Mouse (Mus musculus): ENCODE measurements around the gene Mgp. TPM values are rescaled to one million over a fixed set of nuclear protein-coding genes. Genes with fewer than 3 reads are reported as not detected.
A peak's percentile ranks its signal among the peaks of the same experiment; 100 is the strongest.

Mgp gene
- polyA plus RNA-seq, 1 experiment: 93.7 TPM

- H3K27ac ChIP-seq (ENCODE audit: insufficient read depth, low read length): no peak overlapping the region
- no peak overlapping the region for H3K4me3 ChIP-seq (replicated peaks; ENCODE audit: insufficient read depth, low read depth, low read length)
- TF ChIP-seq CTCF (IDR thresholded peaks at IDR 0.05; ENCODE audit: borderline replicate concordance, insufficient read depth, low read depth, low read length) (no peak), POLR2A (IDR thresholded peaks at IDR 0.05; ENCODE audit: borderline replicate concordance, insufficient read depth, low read length) (no peak)
- no peaks in the 10 kb centered on the region for H3K27me3 ChIP-seq (ENCODE audit: control insufficient read depth, insufficient read depth, low read length)
- 15% methylated on average over 8 of the region's 8 CpGs for WGBS
- no peaks in the 10 kb centered on the region for H3K4me1 ChIP-seq (ENCODE audit: control insufficient read depth, insufficient read depth, low read length)
- no peak for DNase-seq
Observed at GRCm38 (mm10) chr6:136874599-136874998, 1.0 kb downstream of the Mgp start.

GRCm38 (mm10) chr6:136868921-136869320 lies 6.7 kb downstream of the Mgp start:
- 79% methylated on average over 5 of the region's 5 CpGs for WGBS

DNA sequence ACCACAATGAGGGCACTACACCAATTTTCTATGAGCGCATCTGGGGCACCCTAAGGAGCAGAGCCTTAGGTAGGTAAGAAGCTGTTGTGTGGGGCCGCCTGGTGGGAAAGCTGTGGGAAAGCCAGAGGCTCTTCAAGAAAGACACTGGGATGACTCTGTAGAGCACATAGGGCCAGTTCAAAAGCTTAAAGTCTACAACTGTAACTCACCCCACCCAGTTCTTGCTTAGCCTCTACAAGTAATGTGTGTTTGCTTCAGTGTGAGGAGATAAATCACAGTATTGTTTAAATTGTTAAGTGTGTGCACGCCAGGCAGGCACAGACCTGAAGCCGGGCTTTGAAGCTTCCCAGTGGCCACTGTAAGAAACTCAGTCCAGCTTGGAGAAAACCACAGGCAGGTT lies 9.5 kb downstream of the Mgp start:
- TF ChIP-seq CTCF (IDR thresholded peaks at IDR 0.05; ENCODE audit: borderline replicate concordance, insufficient read depth, low read depth, low read length): no peak
- TF ChIP-seq POLR2A (IDR thresholded peaks at IDR 0.05; ENCODE audit: borderline replicate concordance, insufficient read depth, low read length): no peak
- Histone ChIP-seq H3K27me3 (ENCODE audit: control insufficient read depth, insufficient read depth, low read length) (no peaks in the 10 kb centered on the region), H3K4me1 (ENCODE audit: control insufficient read depth, insufficient read depth, low read length) (no peaks in the 10 kb centered on the region), H3K4me3 (replicated peaks; ENCODE audit: insufficient read depth, low read depth, low read length) (no peak overlapping the region), H3K27ac (ENCODE audit: insufficient read depth, low read length) (no peak overlapping the region)
- DNase-seq: no peak
- 89% methylated on average over 4 of the region's 4 CpGs for WGBS

More at GRCm38 (mm10) chr6:136868921-136869320, 6.7 kb downstream of the Mgp start:
- no peak overlapping the region for H3K27ac ChIP-seq (ENCODE audit: insufficient read depth, low read length)
- H3K27me3 ChIP-seq (ENCODE audit: control insufficient read depth, insufficient read depth, low read length): no peaks in the 10 kb centered on the region
- H3K4me1 ChIP-seq (ENCODE audit: control insufficient read depth, insufficient read depth, low read length): no peaks in the 10 kb centered on the region
- H3K4me3 ChIP-seq (replicated peaks; ENCODE audit: insufficient read depth, low read depth, low read length): no peak overlapping the region
- no peak for DNase-seq
- TF ChIP-seq POLR2A (IDR thresholded peaks at IDR 0.05; ENCODE audit: borderline replicate concordance, insufficient read depth, low read length) (no peak), CTCF (IDR thresholded peaks at IDR 0.05; ENCODE audit: borderline replicate concordance, insufficient read depth, low read depth, low read length) (no peak)

- H3K27me3 ChIP-seq (ENCODE audit: control insufficient read depth, insufficient read depth, low read length): no peaks in the 10 kb centered on the region
- DNase-seq: no peak
- H3K4me1 ChIP-seq (ENCODE audit: control insufficient read depth, insufficient read depth, low read length): no peaks in the 10 kb centered on the region
- H3K4me3 ChIP-seq (replicated peaks; ENCODE audit: insufficient read depth, low read depth, low read length): no peak overlapping the region
- WGBS: 93% methylated on average over 5 of the region's 5 CpGs
- TF ChIP-seq POLR2A (IDR thresholded peaks at IDR 0.05; ENCODE audit: borderline replicate concordance, insufficient read depth, low read length) (no peak), CTCF (IDR thresholded peaks at IDR 0.05; ENCODE audit: borderline replicate concordance, insufficient read depth, low read depth, low read length) (no peak)
- H3K27ac ChIP-seq (ENCODE audit: insufficient read depth, low read length): no peak overlapping the region
Observed at GRCm38 (mm10) chr6:136865360-136865759, 10.3 kb downstream of the Mgp start.

DNA sequence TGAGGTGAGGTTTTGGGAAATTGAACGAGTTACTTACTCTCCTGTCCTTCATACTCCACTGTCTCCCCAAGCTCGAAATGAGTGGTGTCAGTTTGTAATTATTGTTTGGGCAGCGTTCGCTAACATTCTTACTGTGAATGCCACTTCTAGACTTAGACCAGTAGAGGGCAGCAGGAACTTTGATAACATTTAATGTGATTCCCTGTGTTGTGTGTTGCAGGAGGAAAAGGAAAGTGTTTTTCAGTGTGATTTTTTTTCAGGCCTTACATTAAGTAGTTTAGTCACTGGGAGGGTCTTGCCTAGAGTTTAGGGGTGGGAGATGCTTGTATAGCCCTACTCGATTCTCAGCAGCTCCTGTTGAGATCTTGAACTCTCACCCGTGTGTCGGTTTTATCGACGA lies 14.6 kb downstream of the Mgp start:
- Histone ChIP-seq H3K27ac (ENCODE audit: insufficient read depth, low read length) (no peak overlapping the region), H3K4me1 (ENCODE audit: control insufficient read depth, insufficient read depth, low read length) (no peaks in the 10 kb centered on the region), H3K4me3 (replicated peaks; ENCODE audit: insufficient read depth, low read depth, low read length) (no peak overlapping the region), H3K27me3 (ENCODE audit: control insufficient read depth, insufficient read depth, low read length) (no peaks in the 10 kb centered on the region)
- peak; percentile 19; the same call in 1 of the 2 replicates for TF ChIP-seq CTCF (IDR thresholded peaks at IDR 0.05; ENCODE audit: borderline replicate concordance, insufficient read depth, low read depth, low read length)
- TF ChIP-seq POLR2A (IDR thresholded peaks at IDR 0.05; ENCODE audit: borderline replicate concordance, insufficient read depth, low read length): no peak
- peak in 1 of 2 experiments; percentile 17 for DNase-seq
- 36% methylated on average over 9 of the region's 9 CpGs for WGBS

DNA sequence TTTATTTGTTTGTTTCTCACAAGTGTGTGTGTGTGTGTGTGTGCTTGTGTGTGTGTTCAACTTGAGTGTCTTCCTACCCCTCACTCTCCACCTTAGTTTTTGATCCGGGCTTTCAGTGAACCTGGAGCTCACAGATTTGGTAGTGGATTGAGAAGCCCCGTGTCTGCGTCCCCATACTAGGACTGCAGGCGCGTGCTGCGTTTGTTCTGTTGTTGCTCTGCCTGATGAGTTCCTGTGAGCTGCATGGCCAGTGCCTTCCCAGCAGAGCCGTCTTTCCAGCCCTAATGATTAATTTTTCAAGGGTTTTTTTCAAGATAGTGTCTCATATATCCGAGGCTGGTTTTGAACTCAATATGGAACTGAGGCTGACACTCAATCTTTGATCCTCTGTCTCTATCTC lies 17.2 kb downstream of the Mgp start:
- no peaks in the 10 kb centered on the region for H3K27me3 ChIP-seq (ENCODE audit: control insufficient read depth, insufficient read depth, low read length)
- H3K4me3 ChIP-seq (replicated peaks; ENCODE audit: insufficient read depth, low read depth, low read length): no peak overlapping the region
- no peaks in the 10 kb centered on the region for H3K4me1 ChIP-seq (ENCODE audit: control insufficient read depth, insufficient read depth, low read length)
- no peak overlapping the region for H3K27ac ChIP-seq (ENCODE audit: insufficient read depth, low read length)
- 83% methylated on average over 8 of the region's 8 CpGs for WGBS
- TF ChIP-seq POLR2A (IDR thresholded peaks at IDR 0.05; ENCODE audit: borderline replicate concordance, insufficient read depth, low read length) (no peak), CTCF (IDR thresholded peaks at IDR 0.05; ENCODE audit: borderline replicate concordance, insufficient read depth, low read depth, low read length) (no peak)
- DNase-seq: no peak

GRCm38 (mm10) chr6:136857873-136858260 lies 17.8 kb downstream of the Mgp start:
- 71% methylated on average over 11 of the region's 11 CpGs for WGBS
- Histone ChIP-seq H3K27ac (ENCODE audit: insufficient read depth, low read length) (no peak overlapping the region), H3K4me1 (ENCODE audit: control insufficient read depth, insufficient read depth, low read length) (no peaks in the 10 kb centered on the region), H3K4me3 (replicated peaks; ENCODE audit: insufficient read depth, low read depth, low read length) (no peak overlapping the region), H3K27me3 (ENCODE audit: control insufficient read depth, insufficient read depth, low read length) (no peaks in the 10 kb centered on the region)
- no peak for DNase-seq
- no peak for TF ChIP-seq CTCF (IDR thresholded peaks at IDR 0.05; ENCODE audit: borderline replicate concordance, insufficient read depth, low read depth, low read length)
- TF ChIP-seq POLR2A (IDR thresholded peaks at IDR 0.05; ENCODE audit: borderline replicate concordance, insufficient read depth, low read length): no peak

GRCm38 (mm10) chr6:136857186-136857872 lies 18.3 kb downstream of the Mgp start, which contains the start of gene Art4:
Art4 (minus strand) TSS chr6:136857733.
- 74% methylated on average over 18 of the region's 18 CpGs for WGBS
- no peak within 1 kb of the TSS for H3K27ac ChIP-seq (ENCODE audit: insufficient read depth, low read length)
- TF ChIP-seq POLR2A (IDR thresholded peaks at IDR 0.05; ENCODE audit: borderline replicate concordance, insufficient read depth, low read length) (no peak), CTCF (IDR thresholded peaks at IDR 0.05; ENCODE audit: borderline replicate concordance, insufficient read depth, low read depth, low read length) (no peak)
- no peaks in the 10 kb centered on the region for H3K27me3 ChIP-seq (ENCODE audit: control insufficient read depth, insufficient read depth, low read length)
- no peaks in the 10 kb centered on the region for H3K4me1 ChIP-seq (ENCODE audit: control insufficient read depth, insufficient read depth, low read length)
- no peak within 1 kb of the TSS for H3K4me3 ChIP-seq (replicated peaks; ENCODE audit: insufficient read depth, low read depth, low read length)
- no peak for DNase-seq

Measured in cerebellum, adult 2 months (tissue).